Mouse (Mus musculus) frontal cortex, adult (tissue): ENCODE results near the gene Capn10.

ENCODE experiments used
- ATAC-seq: cut with Nextera tagmentation; 2 replicates; pipeline ENCODE4 v1.9.2; 2017; ENCODE audit warnings: mild to moderate bottlenecking, moderate library complexity, mixed read lengths; ENCODE audit not compliant: low TSS enrichment

The Capn10 gene

DNA sequence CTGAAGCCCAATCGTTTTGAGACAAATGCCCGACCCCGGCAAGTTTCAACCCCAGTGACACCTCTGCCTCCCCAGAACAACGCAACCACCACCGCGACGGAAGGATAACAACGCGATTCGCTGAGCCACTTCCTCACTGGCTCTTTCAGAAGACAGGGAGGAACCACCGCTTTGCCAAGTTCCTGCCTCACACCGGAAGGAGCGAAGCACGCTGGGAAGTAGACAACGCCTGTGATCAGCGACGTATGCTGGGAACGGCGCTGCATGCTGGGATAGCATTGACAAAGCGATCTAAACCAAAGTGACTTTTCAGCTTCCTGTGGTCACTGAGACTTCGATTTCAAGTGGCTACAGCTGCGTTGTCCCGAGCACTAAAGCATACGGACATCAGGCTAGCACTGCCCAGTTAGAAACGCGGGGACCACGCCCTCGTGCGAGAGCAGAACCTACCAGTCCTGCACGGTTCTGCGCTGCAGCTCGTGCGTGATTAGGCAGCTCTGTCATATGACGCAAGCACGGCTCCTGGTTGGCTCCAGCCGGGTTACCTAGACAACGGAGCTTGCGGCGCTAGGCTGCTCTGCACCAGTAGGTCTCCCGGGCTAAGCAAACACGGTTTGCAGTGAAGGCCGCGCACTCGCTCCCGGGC, at the start of gene Capn10:
Capn10 (plus strand) TSS at position 195 of the 646 bp plus-strand sequence.
- peak; percentile 98 for ATAC-seq

GRCm38 (mm10) chr1:92888901-92889655, 45.1 kb upstream of the Capn10 start:
- ATAC-seq = no peak

DNA sequence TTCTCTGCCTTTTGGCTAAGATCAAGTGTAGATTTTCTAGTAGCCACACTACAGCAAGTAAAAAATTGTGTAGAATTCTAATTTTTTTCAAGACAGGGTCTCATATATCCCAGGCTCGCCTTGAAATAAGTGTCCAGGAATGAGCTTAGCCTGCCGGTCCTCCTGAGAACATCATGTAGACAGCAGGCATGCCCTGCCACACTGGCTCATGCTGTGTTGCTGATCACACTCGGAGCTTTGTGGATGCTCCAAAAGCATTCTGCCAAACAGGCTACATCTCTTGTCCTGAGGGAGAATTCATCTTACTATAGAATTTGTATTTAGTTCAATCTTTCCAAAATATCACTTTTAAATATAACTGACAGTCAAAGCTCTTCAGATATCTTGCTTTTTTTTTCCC, 41.4 kb upstream of the Capn10 start:
- ATAC-seq = no peak

GRCm38 (mm10) chr1:92893896-92894295, 40.3 kb upstream of the Capn10 start:
- no peak for ATAC-seq

DNA sequence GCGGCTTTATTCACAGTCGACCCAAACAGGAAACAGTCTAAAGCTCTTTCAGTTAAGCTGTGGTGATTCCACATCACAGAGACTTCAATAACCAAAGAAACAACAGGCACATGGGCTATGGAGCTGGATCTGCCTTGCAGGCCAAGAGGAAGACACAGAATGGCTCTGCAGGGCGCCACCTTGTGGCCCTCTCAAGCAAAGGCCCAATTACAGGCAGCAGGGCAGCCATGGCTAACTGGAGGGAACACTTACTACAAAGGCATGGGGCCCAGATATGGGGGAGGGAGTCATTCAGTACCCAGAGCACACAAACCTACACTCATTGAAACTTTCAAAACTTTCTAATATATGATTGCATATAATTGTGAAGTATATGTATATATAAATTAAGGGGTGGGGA, 39.1 kb upstream of the Capn10 start:
- peak; percentile 97 for ATAC-seq

- peak; percentile 5; the same call in 1 of the 2 replicates for ATAC-seq
Measured at GRCm38 (mm10) chr1:92902786-92903185, 31.4 kb upstream of the Capn10 start, which contains the start of gene Ankmy1. TSS of gene Ankmy1 (minus strand) at chr1:92902906.

DNA sequence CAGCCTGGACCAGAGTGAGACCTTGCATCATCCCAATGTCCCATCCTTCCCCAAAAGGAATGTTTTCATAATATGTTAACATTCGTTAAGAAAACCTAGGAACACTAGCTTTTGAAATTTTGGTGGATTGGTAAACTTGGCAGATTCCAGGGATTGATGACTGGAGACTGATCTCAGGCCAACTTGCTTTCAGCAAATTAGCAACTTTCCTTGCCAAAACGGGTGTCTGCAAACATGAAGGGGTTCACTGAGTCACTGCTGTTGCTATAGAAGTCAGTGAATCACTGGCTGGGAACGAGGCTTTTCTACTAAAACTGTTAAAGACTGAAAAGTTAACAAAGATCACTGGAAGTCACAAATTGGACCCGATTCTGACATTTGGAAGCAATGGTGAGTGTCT, 30.5 kb upstream of the Capn10 start:
- ATAC-seq = no peak

DNA sequence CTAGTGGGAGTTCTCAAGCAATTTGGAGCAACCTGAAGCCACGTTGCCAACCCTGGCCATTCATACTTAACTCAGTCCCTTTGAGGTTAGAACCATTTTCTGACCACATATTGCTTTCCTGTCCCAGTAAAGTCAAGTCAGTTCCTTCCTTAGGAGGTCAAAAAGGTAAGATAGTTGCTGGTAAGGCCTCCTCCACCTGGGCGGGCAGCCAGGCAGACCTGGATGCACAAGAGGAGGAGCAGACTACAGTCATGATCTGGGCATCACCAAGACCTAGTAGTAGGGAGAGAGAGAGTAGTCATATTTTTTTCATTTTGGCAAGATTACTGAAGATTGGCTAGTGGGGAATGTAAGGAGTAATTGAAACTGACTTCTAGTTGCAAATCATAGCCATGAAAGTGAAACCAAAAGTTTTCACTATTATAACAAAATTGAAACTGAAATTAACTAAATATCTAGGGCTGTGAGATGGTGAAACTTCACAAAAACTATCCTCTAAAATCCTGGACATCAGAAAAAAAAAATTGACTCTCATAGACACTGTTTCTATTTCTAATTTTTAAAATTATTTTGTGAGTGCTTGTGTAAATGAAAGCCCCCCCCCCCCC, 28.4 kb upstream of the Capn10 start:
- ATAC-seq = no peak

DNA sequence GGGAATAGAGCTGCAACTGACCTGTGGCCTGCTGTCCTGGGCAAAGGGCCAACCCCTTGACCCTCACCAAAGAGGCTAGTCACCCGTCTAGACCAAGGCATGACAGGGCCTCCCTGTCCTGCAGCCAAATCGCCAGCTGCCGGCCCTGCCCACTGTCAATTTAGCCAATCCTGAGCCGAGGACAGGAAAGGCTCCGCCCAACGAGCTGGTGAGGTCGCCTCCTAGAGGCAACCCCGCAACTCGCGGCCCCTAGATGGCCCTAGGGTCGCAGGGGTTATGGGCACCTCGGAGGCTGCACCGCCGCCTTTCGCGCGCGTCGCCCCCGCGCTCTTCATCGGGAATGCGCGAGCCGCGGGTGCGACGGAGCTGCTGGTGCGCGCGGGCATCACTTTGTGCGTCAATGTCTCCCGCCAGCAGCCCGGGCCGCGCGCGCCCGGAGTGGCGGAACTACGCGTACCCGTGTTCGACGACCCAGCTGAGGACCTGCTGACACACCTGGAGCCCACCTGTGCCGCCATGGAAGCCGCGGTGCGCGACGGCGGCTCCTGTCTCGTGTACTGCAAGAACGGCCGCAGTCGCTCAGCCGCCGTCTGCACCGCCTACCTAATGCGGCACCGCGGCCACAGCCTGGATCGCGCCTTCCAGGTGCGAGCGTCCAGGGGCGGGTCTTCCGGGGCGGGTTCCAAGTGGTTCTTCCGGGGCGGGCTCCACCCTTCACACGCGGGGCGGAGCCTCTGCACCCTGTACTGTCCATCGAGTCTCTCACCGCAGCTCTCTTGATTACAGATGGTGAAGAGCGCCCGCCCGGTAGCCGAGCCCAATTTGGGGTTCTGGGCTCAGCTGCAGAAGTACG, 27.2 kb upstream of the Capn10 start, which contains the start of gene Dusp28:
Dusp28 (plus strand) TSS at position 203 of the 853 bp plus-strand sequence.
- peak; percentile 53 for ATAC-seq

- ATAC-seq = no peak
Measured at GRCm38 (mm10) chr1:92907632-92908360, 26.4 kb upstream of the Capn10 start.

GRCm38 (mm10) chr1:92908664-92909063, 25.5 kb upstream of the Capn10 start:
- ATAC-seq = no peak

DNA sequence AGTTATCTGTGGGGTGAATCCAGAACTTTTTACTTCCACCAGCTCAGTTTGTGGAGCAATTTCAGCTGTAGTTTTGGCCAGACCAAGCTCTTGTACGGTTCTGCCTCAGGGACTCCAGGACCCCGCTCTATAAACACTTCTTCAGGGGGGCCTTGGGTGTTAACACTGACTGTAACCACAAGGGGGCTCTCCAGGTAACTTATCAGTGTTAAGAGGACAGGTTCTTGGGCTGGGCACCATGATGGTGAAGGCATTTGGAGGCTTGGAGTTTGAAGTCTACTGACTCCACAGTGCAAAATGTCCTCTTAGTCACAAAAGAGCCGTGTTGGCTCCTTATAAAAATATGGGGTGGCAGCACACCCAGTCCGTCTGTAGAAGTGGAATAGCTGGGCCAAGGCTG, 25.1 kb upstream of the Capn10 start:
- no peak for ATAC-seq

- peak; percentile 55 for ATAC-seq
Measured at GRCm38 (mm10) chr1:92910239-92910885, 23.8 kb upstream of the Capn10 start, which contains the start of gene Rnpepl1. TSS of gene Rnpepl1 (plus strand) at chr1:92910783.

- peak; percentile 14 for ATAC-seq
Measured at GRCm38 (mm10) chr1:92910925-92911720, 23.1 kb upstream of the Capn10 start.

- no peak for ATAC-seq
Measured at GRCm38 (mm10) chr1:92911721-92912138, 22.4 kb upstream of the Capn10 start.

DNA sequence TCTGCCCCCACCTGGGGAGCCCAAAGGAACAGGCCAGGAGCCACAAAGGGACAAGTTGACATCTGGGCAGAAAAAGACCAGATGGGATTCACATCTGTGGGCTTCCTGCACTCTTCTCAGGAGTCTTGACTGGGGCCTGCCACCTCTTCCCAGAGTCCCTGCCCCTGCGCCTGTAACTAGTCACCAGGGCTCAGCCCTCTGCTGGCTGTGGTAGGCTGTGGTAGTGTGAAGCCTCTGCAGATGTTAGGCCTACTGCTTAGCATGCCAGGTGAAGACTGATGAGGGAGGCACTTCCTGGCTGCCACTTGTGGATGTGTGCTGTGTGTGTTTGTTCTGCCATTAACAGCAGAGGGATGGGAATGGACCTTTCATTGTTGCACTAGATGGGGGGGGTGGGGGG, 21.9 kb upstream of the Capn10 start:
- no peak for ATAC-seq

GRCm38 (mm10) chr1:92914239-92914638, 19.9 kb upstream of the Capn10 start:
- ATAC-seq = no peak

DNA sequence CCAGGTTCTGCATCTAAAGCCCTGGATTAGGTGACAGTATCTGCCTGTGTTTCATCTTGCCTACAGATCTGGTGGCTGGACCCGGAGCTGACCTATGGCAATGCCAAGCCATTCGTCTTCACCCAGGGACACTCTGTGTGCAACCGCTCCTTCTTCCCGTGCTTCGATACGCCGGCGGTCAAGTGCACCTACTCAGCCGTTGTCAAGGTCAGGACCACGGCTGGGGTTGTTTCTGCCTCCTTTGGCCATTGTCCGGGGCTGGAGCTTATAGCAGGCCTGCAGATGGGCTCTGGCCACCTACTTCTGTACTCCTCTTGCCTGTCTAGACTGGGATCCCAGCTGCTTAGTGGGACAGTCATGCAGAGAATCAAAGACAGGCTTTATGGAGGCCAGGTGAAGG, 19.2 kb upstream of the Capn10 start:
- ATAC-seq = no peak

DNA sequence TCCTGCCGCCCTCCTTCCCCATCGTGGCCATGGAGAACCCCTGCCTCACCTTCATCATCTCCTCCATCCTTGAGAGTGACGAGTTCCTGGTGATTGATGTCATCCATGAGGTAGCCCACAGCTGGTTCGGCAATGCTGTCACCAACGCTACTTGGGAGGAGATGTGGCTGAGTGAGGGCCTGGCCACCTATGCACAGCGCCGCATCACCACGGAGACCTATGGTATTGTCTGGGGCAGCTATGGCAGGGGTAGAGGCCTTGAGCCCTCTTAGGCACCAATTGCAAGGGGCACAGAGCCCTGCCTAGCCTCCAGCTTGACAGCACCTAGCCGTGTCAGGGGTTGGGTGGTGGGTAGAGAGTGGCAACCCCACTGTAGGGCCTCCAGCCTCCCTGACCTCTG, 17.5 kb upstream of the Capn10 start:
- no peak for ATAC-seq

DNA sequence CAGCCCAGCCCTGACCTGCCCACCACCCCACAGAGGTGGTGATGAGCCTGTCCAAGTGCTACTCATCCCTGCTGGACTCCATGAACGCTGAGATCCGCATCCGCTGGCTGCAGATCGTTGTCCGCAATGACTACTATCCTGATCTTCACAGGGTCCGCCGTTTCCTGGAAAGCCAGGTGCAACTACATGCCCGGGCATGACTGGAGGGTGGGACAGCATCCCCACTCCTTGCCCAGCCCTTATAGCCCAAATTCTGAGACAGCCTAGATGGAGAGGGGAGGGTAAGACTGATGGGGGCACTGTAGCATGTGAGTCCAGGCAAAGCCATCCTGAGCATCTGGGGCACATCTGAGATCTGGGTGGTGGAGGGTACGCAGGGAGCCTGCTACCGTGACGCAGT, 15.0 kb upstream of the Capn10 start:
- ATAC-seq = no peak
